Mouse (Mus musculus): ENCODE measurements around the gene Gdi2. TPM values are rescaled to one million over a fixed set of nuclear protein-coding genes. Genes with fewer than 3 reads are reported as not detected.

Gene Gdi2
- total and polyA plus RNA-seq, 2 experiments: 159 to 268 TPM

DNA sequence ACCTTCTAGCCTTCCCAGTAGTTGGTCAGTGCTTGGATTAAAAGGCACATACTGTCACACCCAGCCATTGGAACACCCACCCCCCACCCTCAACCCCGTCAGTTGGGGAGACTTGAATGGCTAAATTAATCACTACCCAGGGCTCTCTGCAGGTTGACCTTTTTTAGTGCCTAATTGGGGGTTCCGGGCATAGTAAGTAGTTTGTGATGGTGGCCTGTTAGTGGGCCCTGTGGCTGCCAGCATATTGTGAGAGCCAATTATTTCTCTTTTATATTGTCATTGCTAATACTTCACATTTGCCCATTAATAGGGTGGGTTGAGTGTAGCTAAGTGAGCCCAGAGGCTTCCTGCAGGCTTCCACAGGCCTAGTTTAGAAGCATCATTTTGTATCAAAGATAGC lies 2.3 kb downstream of the Gdi2 start:
- Histone ChIP-seq H3K79me2 (ENCODE audit: control insufficient read depth, insufficient read depth, low read length) (peaks cover 34% of the 10 kb centered on the region; the same call in 1 of the 2 replicates), H3K4me1 (ENCODE audit: control insufficient read depth, insufficient read depth, low read length) (peaks cover 11% of the 10 kb centered on the region), H3K27ac (replicated peaks; ENCODE audit: insufficient read depth, low read depth, low read length) (no peak overlapping the region), H3K9ac (ENCODE audit: low read depth, low read length) (no peak overlapping the region), H3K27me3 (ENCODE audit: control insufficient read depth, insufficient read depth, low read length) (no peaks in the 10 kb centered on the region), H3K36me3 (ENCODE audit: control insufficient read depth, insufficient read depth, low read length) (peaks cover 3% of the 10 kb centered on the region; the same call in 1 of the 2 replicates), H3K4me3 (ENCODE audit: insufficient read depth, low read depth, low read length) (no peak overlapping the region)
- no peak for DNase-seq (ENCODE audit: extremely low read depth, low read depth, low spot score)
- 72% methylated on average over 2 of the region's 2 CpGs for WGBS
- TF ChIP-seq POLR2A (IDR thresholded peaks at IDR 0.05; ENCODE audit: extremely low read depth, insufficient read depth, low read length): no peak
- TF ChIP-seq CTCF (IDR thresholded peaks at IDR 0.05; ENCODE audit: low read depth, low read length): no peak

DNA sequence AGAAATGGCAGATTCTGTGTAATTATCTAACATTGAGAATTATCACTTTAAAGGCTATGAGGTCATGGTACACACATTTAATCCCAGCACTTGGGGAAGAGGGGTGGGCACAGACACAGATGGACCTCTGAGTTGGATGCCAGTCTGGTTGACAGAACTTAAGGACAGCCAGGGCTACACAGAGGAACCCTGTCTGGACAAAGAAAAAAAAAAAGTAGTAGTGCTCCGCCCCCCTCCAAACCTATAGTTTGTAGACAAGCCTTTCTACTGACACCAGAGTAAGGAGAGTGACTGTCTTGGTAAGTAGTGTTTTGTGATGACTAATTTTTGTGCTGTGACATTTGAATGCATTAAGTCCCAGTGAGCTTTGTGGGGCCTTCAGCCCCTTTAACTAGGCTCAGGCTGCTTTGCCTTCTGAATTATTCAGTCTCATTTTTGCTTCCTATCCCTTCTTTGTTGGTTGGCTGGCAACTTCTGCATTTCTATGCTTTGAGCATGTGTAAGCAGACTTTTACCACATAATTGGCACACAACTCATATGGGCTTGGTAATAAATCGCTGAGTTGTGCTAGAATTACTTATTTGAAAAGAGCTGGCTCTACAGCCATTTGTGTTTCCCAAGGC lies 3.4 kb downstream of the Gdi2 start:
- TF ChIP-seq CTCF (IDR thresholded peaks at IDR 0.05; ENCODE audit: low read depth, low read length) (no peak), POLR2A (IDR thresholded peaks at IDR 0.05; ENCODE audit: extremely low read depth, insufficient read depth, low read length) (no peak)
- Histone ChIP-seq H3K27ac (replicated peaks; ENCODE audit: insufficient read depth, low read depth, low read length) (no peak overlapping the region), H3K79me2 (ENCODE audit: control insufficient read depth, insufficient read depth, low read length) (peaks cover 45% of the 10 kb centered on the region; the same call in 1 of the 2 replicates), H3K9ac (ENCODE audit: low read depth, low read length) (no peak overlapping the region), H3K27me3 (ENCODE audit: control insufficient read depth, insufficient read depth, low read length) (no peaks in the 10 kb centered on the region), H3K4me3 (ENCODE audit: insufficient read depth, low read depth, low read length) (no peak overlapping the region), H3K36me3 (ENCODE audit: control insufficient read depth, insufficient read depth, low read length) (peaks cover 5% of the 10 kb centered on the region; the same call in 1 of the 2 replicates), H3K4me1 (ENCODE audit: control insufficient read depth, insufficient read depth, low read length) (peaks cover 13% of the 10 kb centered on the region)
- 58% methylated on average over 2 of the region's 2 CpGs for WGBS
- peak; percentile 37 for DNase-seq (ENCODE audit: extremely low read depth, low read depth, low spot score)

DNA sequence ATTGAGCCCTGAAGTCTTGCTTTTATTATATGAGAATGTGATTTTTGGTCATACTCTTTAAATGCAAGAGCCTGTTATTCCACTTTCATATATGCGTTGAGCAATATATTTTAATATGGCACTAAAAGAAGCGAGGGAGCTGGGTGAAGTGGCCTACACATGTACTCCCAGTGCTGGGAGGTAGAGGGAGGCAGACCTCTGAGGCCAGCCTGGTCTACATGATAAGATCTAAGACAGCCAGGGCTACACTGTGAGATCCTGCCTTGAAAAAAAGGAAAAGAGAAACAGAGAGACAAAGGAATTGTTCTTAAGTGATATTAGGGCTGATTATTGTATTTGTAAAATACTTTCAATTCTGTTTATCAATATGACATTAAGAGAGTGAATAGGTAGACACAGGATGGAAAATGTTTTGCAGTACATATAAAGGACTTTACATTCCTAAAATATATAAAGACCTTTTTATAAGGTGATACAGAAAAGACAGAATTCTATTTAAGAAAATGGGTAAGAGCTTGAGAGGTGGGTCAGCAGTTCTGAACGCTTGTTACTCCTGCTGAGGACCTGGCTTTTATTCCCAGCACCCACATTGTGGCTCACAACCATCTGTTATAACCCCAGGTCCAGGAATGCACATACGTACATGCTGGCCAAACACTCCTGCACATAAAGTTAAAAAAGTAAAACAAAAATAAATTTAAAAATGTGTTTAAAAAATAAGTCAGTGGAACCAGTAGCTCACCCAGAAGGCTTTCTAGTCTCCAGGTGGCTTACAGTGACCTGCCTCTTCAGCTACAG lies 6.4 kb downstream of the Gdi2 start:
- WGBS: 92% methylated on average over 4 of the region's 4 CpGs
- H3K27ac ChIP-seq (replicated peaks; ENCODE audit: insufficient read depth, low read depth, low read length): no peak overlapping the region
- no peak for TF ChIP-seq POLR2A (IDR thresholded peaks at IDR 0.05; ENCODE audit: extremely low read depth, insufficient read depth, low read length)
- TF ChIP-seq CTCF (IDR thresholded peaks at IDR 0.05; ENCODE audit: low read depth, low read length): no peak
- H3K9ac ChIP-seq (ENCODE audit: low read depth, low read length): no peak overlapping the region
- peaks cover 17% of the 10 kb centered on the region for H3K36me3 ChIP-seq (ENCODE audit: control insufficient read depth, insufficient read depth, low read length)
- peaks cover 56% of the 10 kb centered on the region; the same call in 1 of the 2 replicates for H3K79me2 ChIP-seq (ENCODE audit: control insufficient read depth, insufficient read depth, low read length)
- no peak for DNase-seq (ENCODE audit: extremely low read depth, low read depth, low spot score)
- H3K27me3 ChIP-seq (ENCODE audit: control insufficient read depth, insufficient read depth, low read length): no peaks in the 10 kb centered on the region
- H3K4me1 ChIP-seq (ENCODE audit: control insufficient read depth, insufficient read depth, low read length): peaks cover 17% of the 10 kb centered on the region
- H3K4me3 ChIP-seq (ENCODE audit: insufficient read depth, low read depth, low read length): no peak overlapping the region

DNA sequence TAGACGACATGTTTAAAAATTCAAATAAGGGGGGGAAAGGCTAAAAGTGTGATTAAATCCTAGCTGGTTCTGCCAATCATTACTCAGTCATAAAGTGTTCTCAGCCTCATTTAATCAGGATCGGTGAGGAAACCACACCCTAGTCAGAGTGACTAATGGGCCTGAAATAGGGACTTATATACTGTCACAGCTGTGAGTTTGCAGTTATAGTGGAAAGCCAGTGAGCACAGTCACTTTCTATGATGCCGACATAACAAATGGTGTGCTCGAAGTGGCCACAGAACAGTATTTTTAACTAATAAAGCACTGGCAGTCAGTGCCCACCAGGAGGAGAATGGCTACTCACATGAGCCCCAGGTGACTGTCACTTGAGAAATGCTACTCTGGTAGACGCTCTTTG lies 7.1 kb downstream of the Gdi2 start:
- no peak for TF ChIP-seq CTCF (IDR thresholded peaks at IDR 0.05; ENCODE audit: low read depth, low read length)
- no peak for TF ChIP-seq POLR2A (IDR thresholded peaks at IDR 0.05; ENCODE audit: extremely low read depth, insufficient read depth, low read length)
- Histone ChIP-seq H3K9ac (ENCODE audit: low read depth, low read length) (no peak overlapping the region), H3K36me3 (ENCODE audit: control insufficient read depth, insufficient read depth, low read length) (peaks cover 20% of the 10 kb centered on the region), H3K27me3 (ENCODE audit: control insufficient read depth, insufficient read depth, low read length) (no peaks in the 10 kb centered on the region), H3K27ac (replicated peaks; ENCODE audit: insufficient read depth, low read depth, low read length) (no peak overlapping the region), H3K4me1 (ENCODE audit: control insufficient read depth, insufficient read depth, low read length) (peaks cover 15% of the 10 kb centered on the region), H3K79me2 (ENCODE audit: control insufficient read depth, insufficient read depth, low read length) (peaks cover 52% of the 10 kb centered on the region; the same call in 1 of the 2 replicates), H3K4me3 (ENCODE audit: insufficient read depth, low read depth, low read length) (no peak overlapping the region)
- 74% methylated on average over 5 of the region's 5 CpGs for WGBS
- no peak for DNase-seq (ENCODE audit: extremely low read depth, low read depth, low spot score)

DNA sequence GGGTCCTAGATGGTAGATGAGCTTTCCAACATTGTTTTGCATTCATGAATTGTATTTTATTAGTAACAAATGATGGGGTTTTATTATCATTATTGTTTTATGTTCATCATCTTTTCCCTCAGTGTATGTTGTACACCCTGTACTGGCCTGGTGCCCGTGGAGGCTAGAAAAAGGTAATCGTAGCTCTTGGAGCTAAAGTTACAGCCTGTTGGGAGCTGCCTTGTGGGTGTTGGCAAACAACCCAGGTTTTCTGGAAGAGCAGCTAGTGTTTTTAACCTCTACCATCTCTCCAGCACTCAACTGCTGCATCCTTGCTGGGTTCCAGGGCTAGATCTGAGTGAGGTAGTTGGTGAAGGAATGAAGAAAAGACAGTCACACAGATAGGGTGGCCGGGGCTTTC lies 9.5 kb downstream of the Gdi2 start:
- Histone ChIP-seq H3K4me1 (ENCODE audit: control insufficient read depth, insufficient read depth, low read length) (peaks cover 11% of the 10 kb centered on the region), H3K79me2 (ENCODE audit: control insufficient read depth, insufficient read depth, low read length) (peaks cover 40% of the 10 kb centered on the region; the same call in 1 of the 2 replicates), H3K36me3 (ENCODE audit: control insufficient read depth, insufficient read depth, low read length) (peaks cover 28% of the 10 kb centered on the region), H3K9ac (ENCODE audit: low read depth, low read length) (no peak overlapping the region), H3K27me3 (ENCODE audit: control insufficient read depth, insufficient read depth, low read length) (no peaks in the 10 kb centered on the region), H3K27ac (replicated peaks; ENCODE audit: insufficient read depth, low read depth, low read length) (no peak overlapping the region), H3K4me3 (ENCODE audit: insufficient read depth, low read depth, low read length) (no peak overlapping the region)
- TF ChIP-seq CTCF (IDR thresholded peaks at IDR 0.05; ENCODE audit: low read depth, low read length) (no peak), POLR2A (IDR thresholded peaks at IDR 0.05; ENCODE audit: extremely low read depth, insufficient read depth, low read length) (no peak)
- DNase-seq (ENCODE audit: extremely low read depth, low read depth, low spot score): no peak
- WGBS: 40% methylated on average over 3 of the region's 3 CpGs
